Mouse (Mus musculus) ES-Bruce4 (cell line): ENCODE measurements at regions not wholly inside any gene's neighbourhood (a gene's known extent, or its start where the extent isn't known, plus 50 kb on each side); places are given as distances from the start of the nearest gene placed in this dataset.

ENCODE experiments used
- H3K27ac ChIP-seq: 2 replicates; pipeline ENCODE4 v1.5.1; 2012; ENCODE audit warnings: low read length, inconsistent platforms; ENCODE audit not compliant: insufficient read depth
- H3K27me3 ChIP-seq: 2 replicates; pipeline ENCODE4 v1.6.1; 2012; ENCODE audit warnings: mild to moderate bottlenecking, low read length, inconsistent platforms; ENCODE audit not compliant: control insufficient read depth, poor library complexity, insufficient read depth, severe bottlenecking
- H3K36me3 ChIP-seq: 2 replicates; pipeline ENCODE4 v1.6.1; 2012; ENCODE audit warnings: inconsistent platforms, mild to moderate bottlenecking, low read length, moderate library complexity; ENCODE audit not compliant: control insufficient read depth, poor library complexity, insufficient read depth, severe bottlenecking
- H3K4me1 ChIP-seq: one replicate; pipeline ENCODE4 v1.8.1; 2011; ENCODE audit warnings: low read length; ENCODE audit not compliant: control insufficient read depth, insufficient read depth
- H3K4me3 ChIP-seq: 2 replicates; pipeline ENCODE4 v1.5.1; 2011; ENCODE audit warnings: low read depth, mild to moderate bottlenecking, low read length
- H3K9ac ChIP-seq: 2 replicates; pipeline ENCODE4 v1.6.1; 2012; ENCODE audit warnings: low read depth, mild to moderate bottlenecking, inconsistent platforms; ENCODE audit not compliant: poor library complexity, severe bottlenecking
- H3K9me3 ChIP-seq: replicated peaks from 2 replicates; pipeline ENCODE4 v1.6.1; 2012; ENCODE audit warnings: mild to moderate bottlenecking, low read length, inconsistent platforms; ENCODE audit not compliant: control insufficient read depth, poor library complexity, insufficient read depth, severe bottlenecking
- CTCF ChIP-seq: IDR thresholded peaks from one replicate; pipeline ENCODE4 v1.8.1; 2011; ENCODE audit warnings: low read depth, low read length
- EP300 ChIP-seq: IDR thresholded peaks from 2 replicates; pipeline ENCODE4 v1.6.1; 2011; ENCODE audit warnings: low read depth, low read length; ENCODE audit not compliant: insufficient read depth
- POLR2A ChIP-seq: IDR thresholded peaks from one replicate; pipeline ENCODE4 v1.8.1; 2011; ENCODE audit warnings: low read length; ENCODE audit not compliant: insufficient read depth

GRCm38 (mm10) chr14:102674635-102675034 lies 307.8 kb downstream of the Kctd12 start:
- Histone ChIP-seq H3K9ac (no peak overlapping the region), H3K9me3 (no peaks in the 10 kb centered on the region), H3K27ac (no peak overlapping the region), H3K36me3 (no peaks in the 10 kb centered on the region), H3K4me1 (no peaks in the 10 kb centered on the region), H3K4me3 (no peak overlapping the region), H3K27me3 (no peaks in the 10 kb centered on the region)
- TF ChIP-seq POLR2A: no peak
- TF ChIP-seq CTCF: no peak
- TF ChIP-seq EP300: no peak

GRCm38 (mm10) chr14:102673724-102674123 lies 308.7 kb downstream of the Kctd12 start:
- Histone ChIP-seq H3K36me3 (no peaks in the 10 kb centered on the region), H3K9ac (no peak overlapping the region), H3K4me3 (no peak overlapping the region), H3K4me1 (no peaks in the 10 kb centered on the region), H3K27me3 (no peaks in the 10 kb centered on the region), H3K9me3 (no peaks in the 10 kb centered on the region), H3K27ac (no peak overlapping the region)
- TF ChIP-seq POLR2A (no peak), CTCF (no peak), EP300 (no peak)

GRCm38 (mm10) chr14:102663240-102663639 lies 319.2 kb downstream of the Kctd12 start:
- Histone ChIP-seq H3K27me3 (no peaks in the 10 kb centered on the region), H3K9ac (no peak overlapping the region), H3K27ac (no peak overlapping the region), H3K36me3 (no peaks in the 10 kb centered on the region), H3K4me1 (no peaks in the 10 kb centered on the region), H3K4me3 (no peak overlapping the region), H3K9me3 (no peaks in the 10 kb centered on the region)
- TF ChIP-seq POLR2A (no peak), EP300 (no peak), CTCF (no peak)

GRCm38 (mm10) chr14:102660351-102660750 lies 322.1 kb downstream of the Kctd12 start:
- no peak overlapping the region for H3K4me3 ChIP-seq
- TF ChIP-seq EP300: no peak
- TF ChIP-seq POLR2A: no peak
- TF ChIP-seq CTCF: no peak
- H3K27ac ChIP-seq: no peak overlapping the region
- no peaks in the 10 kb centered on the region for H3K27me3 ChIP-seq
- no peak overlapping the region for H3K9ac ChIP-seq
- H3K4me1 ChIP-seq: no peaks in the 10 kb centered on the region
- no peaks in the 10 kb centered on the region for H3K9me3 ChIP-seq
- H3K36me3 ChIP-seq: no peaks in the 10 kb centered on the region

- H3K36me3 ChIP-seq: no peaks in the 10 kb centered on the region
- no peak overlapping the region for H3K4me3 ChIP-seq
- no peak for TF ChIP-seq EP300
- H3K27me3 ChIP-seq: no peaks in the 10 kb centered on the region
- no peaks in the 10 kb centered on the region for H3K4me1 ChIP-seq
- no peak overlapping the region for H3K27ac ChIP-seq
- no peak overlapping the region for H3K9ac ChIP-seq
- H3K9me3 ChIP-seq: no peaks in the 10 kb centered on the region
These were observed 326.2 kb downstream of the Kctd12 start for GRCm38 (mm10) chr14:102656235-102656634.

GRCm38 (mm10) chr14:102629601-102630000 lies 352.8 kb downstream of the Kctd12 start:
- Histone ChIP-seq H3K4me3 (no peak overlapping the region), H3K36me3 (no peaks in the 10 kb centered on the region), H3K9me3 (no peaks in the 10 kb centered on the region), H3K27ac (no peak overlapping the region), H3K4me1 (no peaks in the 10 kb centered on the region), H3K9ac (no peak overlapping the region), H3K27me3 (no peaks in the 10 kb centered on the region)
- TF ChIP-seq CTCF: no peak
- no peak for TF ChIP-seq EP300
- no peak for TF ChIP-seq POLR2A
